Mouse (Mus musculus) C2C12 (cell line): ENCODE results near the gene Senp1. TPM values are rescaled to one million over a fixed set of nuclear protein-coding genes. Genes with fewer than 3 reads are reported as not detected.

Experiments used
- H3K27me3 ChIP-seq: one replicate; pipeline ENCODE4 v1.6.1; 2011; ENCODE audit not compliant: control insufficient read depth, insufficient read depth, insufficient read length
- H3K36me3 ChIP-seq: one replicate; pipeline ENCODE4 v1.6.1; 2011; ENCODE audit not compliant: control insufficient read depth, insufficient read depth
- H3K4me3 ChIP-seq: one replicate; pipeline ENCODE4 v1.5.1; 2011; ENCODE audit warnings: mild to moderate bottlenecking, control low read depth; ENCODE audit not compliant: poor library complexity, insufficient read depth, severe bottlenecking
- H3K79me2 ChIP-seq: one replicate; pipeline ENCODE4 v1.6.1; 2011; ENCODE audit not compliant: control insufficient read depth, insufficient read depth
- H3K79me3 ChIP-seq: one replicate; pipeline ENCODE4 v1.6.1; 2011; ENCODE audit warnings: low read depth, control low read depth
- H3ac ChIP-seq: one replicate; pipeline ENCODE3; 2011; ENCODE audit warnings: low read depth; ENCODE audit not compliant: control insufficient read depth, insufficient read length
- CEBPB ChIP-seq: IDR thresholded peaks from one replicate; pipeline ENCODE4 v1.6.1; 2011; ENCODE audit warnings: low read depth, mild to moderate bottlenecking, control low read depth, moderate library complexity
- CTCF ChIP-seq: IDR thresholded peaks from one replicate; pipeline ENCODE4 v1.5.1; 2011; ENCODE audit not compliant: control insufficient read depth, insufficient read depth, insufficient read length
- FOSL1 ChIP-seq: IDR thresholded peaks from one replicate; pipeline ENCODE4 v1.8.0; 2011; ENCODE audit warnings: mild to moderate bottlenecking, low read length; ENCODE audit not compliant: poor library complexity, insufficient read depth, severe bottlenecking
- MAX ChIP-seq: IDR thresholded peaks from one replicate; pipeline ENCODE4 v1.6.1; 2011; ENCODE audit warnings: mild to moderate bottlenecking, control low read depth
- MYOD1 ChIP-seq: IDR thresholded peaks from one replicate; pipeline ENCODE4 v1.6.1; 2011; ENCODE audit warnings: low read depth; ENCODE audit not compliant: control insufficient read depth, insufficient read length
- MYOG ChIP-seq: IDR thresholded peaks from one replicate; pipeline ENCODE4 v1.6.1; 2011; ENCODE audit not compliant: control insufficient read depth, insufficient read length; ENCODE audit errors: extremely low read depth
- USF1 ChIP-seq: IDR thresholded peaks from one replicate; pipeline ENCODE4 v1.6.1; 2011; ENCODE audit warnings: low read depth, mild to moderate bottlenecking, control low read depth, moderate library complexity
- polyA plus RNA-seq: library from polyadenylated mRNA; unstranded; fragments of >200 nt; fragmentation: generic; extraction: Trizol; gene quantifications from one replicate; pipeline ENCODE4 v1.2.1, GENCODE M21; 2012; ENCODE audit warnings: missing spikeins

Gene Senp1
- polyA plus RNA-seq, 1 experiment, result 21.7 TPM

- TF ChIP-seq CEBPB (no peak), FOSL1 (no peak), CTCF (no peak), USF1 (no peak), MYOG (no peak), MYOD1 (no peak), MAX (no peak)
Observed at GRCm38 (mm10) chr15:98039682-98040081, 53.9 kb downstream of the Senp1 start.

GRCm38 (mm10) chr15:98036578-98036977, 57.0 kb downstream of the Senp1 start:
- Histone ChIP-seq H3K27me3 (no peaks in the 10 kb centered on the region), H3K36me3 (peaks cover 27% of the 10 kb centered on the region), H3K79me2 (no peaks in the 10 kb centered on the region), H3ac (no peak overlapping the region), H3K79me3 (no peaks in the 10 kb centered on the region), H3K4me3 (no peak overlapping the region)
- TF ChIP-seq MAX (no peak), USF1 (no peak), MYOD1 (no peak), MYOG (no peak), CTCF (no peak), FOSL1 (no peak)

More at GRCm38 (mm10) chr15:98039682-98040081, 53.9 kb downstream of the Senp1 start:
- no peaks in the 10 kb centered on the region for H3K27me3 ChIP-seq
- no peaks in the 10 kb centered on the region for H3K79me3 ChIP-seq
- peaks cover 58% of the 10 kb centered on the region for H3K36me3 ChIP-seq
- H3K4me3 ChIP-seq, result no peak overlapping the region
- H3ac ChIP-seq, result no peak overlapping the region
- no peaks in the 10 kb centered on the region for H3K79me2 ChIP-seq

DNA sequence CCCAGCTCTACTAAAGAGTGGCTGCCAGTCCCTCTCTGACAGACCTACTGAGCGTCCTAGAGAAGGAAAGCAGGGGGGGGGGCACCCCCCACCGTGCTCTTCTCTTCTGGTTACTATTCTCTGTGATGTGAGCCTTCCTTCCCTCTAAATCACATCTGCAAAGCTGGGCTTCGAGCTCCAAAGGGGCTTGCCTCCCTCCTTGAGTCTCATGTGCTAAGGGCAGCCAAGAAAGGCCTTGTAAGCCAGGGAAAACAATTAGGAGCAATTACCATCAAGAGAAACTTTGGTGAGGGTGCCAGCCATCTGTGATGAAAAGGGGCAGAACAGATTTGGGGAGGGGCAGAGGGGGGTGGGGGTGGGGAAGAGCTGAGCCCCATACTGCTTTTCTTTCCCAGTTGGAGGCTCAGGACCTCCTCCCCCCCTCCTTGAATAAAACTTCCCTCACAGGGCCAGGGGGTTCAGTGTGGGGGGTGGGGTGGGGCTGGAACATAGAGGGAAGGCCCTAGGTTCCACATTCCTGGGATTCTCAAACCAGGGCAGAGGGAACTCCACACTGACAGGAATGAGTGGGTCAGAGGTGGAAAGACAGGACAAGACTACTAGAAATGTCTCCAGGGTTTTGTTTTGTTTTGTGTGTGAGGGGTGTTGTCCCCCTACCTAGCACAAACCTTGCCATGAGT, 58.3 kb downstream of the Senp1 start:
- H3K36me3 ChIP-seq, result peaks cover 13% of the 10 kb centered on the region
- TF ChIP-seq CEBPB, result no peak
- no peak for TF ChIP-seq FOSL1
- TF ChIP-seq MYOD1, result no peak
- no peak for TF ChIP-seq USF1
- no peak for TF ChIP-seq MYOG
- TF ChIP-seq MAX, result no peak
- TF ChIP-seq CTCF, result no peak

DNA sequence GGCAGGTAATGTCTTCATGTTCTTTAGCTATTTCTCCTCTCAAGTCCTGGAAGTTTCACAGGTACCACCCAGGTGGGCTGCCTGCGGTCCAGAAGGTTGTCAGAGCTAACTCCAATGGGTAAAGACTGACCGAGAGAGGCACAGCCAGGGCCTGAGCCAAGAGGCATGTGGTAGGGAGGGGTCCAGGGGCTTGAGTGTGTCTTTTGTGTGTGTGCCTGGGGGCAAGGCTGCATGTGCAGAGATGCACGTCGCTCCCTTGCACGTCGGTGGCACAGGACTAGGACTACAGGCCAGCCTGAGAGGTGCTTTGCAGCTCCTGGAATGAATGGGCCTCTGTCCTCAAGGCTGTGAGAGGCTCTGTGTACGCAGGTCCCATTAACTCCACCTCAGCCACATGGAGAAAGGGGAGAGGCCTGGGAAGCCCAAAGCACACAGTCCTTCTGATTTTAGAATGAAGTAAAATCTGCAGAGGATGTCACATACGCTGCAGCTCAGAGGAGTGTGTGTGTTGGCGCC, 60.3 kb downstream of the Senp1 start:
- Histone ChIP-seq H3K27me3 (peaks cover 18% of the 10 kb centered on the region), H3K79me3 (no peaks in the 10 kb centered on the region), H3ac (no peak overlapping the region), H3K79me2 (no peaks in the 10 kb centered on the region), H3K4me3 (no peak overlapping the region), H3K36me3 (no peaks in the 10 kb centered on the region)
- TF ChIP-seq FOSL1 (no peak), MAX (no peak), MYOD1 (no peak), CTCF (no peak), USF1 (no peak), CEBPB (no peak), MYOG (no peak)

More for the DNA sequence above, 58.3 kb downstream of the Senp1 start:
- Histone ChIP-seq H3K79me2 (no peaks in the 10 kb centered on the region), H3ac (no peak overlapping the region), H3K79me3 (no peaks in the 10 kb centered on the region), H3K4me3 (no peak overlapping the region), H3K27me3 (peaks cover 9% of the 10 kb centered on the region)

- Histone ChIP-seq H3K27me3 (peaks cover 52% of the 10 kb centered on the region), H3K4me3 (no peak overlapping the region), H3K79me3 (no peaks in the 10 kb centered on the region), H3K79me2 (no peaks in the 10 kb centered on the region), H3ac (no peak overlapping the region), H3K36me3 (no peaks in the 10 kb centered on the region)
- TF ChIP-seq USF1, result no peak
Observed at GRCm38 (mm10) chr15:98029798-98030197, 63.7 kb downstream of the Senp1 start.
